In genomic region chr4:118015636-118016035, GRCm38 (mm10) we compare ENCODE assay signal across 8 mouse cellular contexts.
A peak's percentile ranks its signal among the peaks of the same experiment; 100 is the strongest.
DNase-seq lines count a peak whose midpoint lies in the region.

No protein-coding gene starts in this region.

- intact Hi-C loops in left cerebral cortex, postnatal 4 days (cut with DNase I): no loop called here

- DNase-seq in adrenal gland, adult 2 months: peak; percentile 74
- DNase-seq in adrenal gland, postnatal 4 days (ENCODE audit: low spot score in 2 of 2): no peak
- DNase-seq in left cerebral cortex, postnatal 4 days: peak; percentile 57
- no peak for DNase-seq in left cerebral cortex, adult 9 months (ENCODE audit: low spot score in 2 of 2)
- peak; percentile 73 to 79 for DNase-seq in cerebellum, postnatal 14 days
- peak; percentile 22 for DNase-seq in retina, embryonic 14.5 days (ENCODE audit: low spot score)
- no peak for DNase-seq in layer of hippocampus, adult 9-11 months
- DNase-seq in T-cell, adult 2 months (ENCODE audit: low spot score): no peak

Comparison
In these comparisons a context has a peak if more than half of its experiments do, and no peak if none do; other contexts are left out.
1. DNase-seq: peak in adrenal gland, adult 2 months (single experiment), left cerebral cortex, postnatal 4 days (single experiment), cerebellum, postnatal 14 days (2 of 2) and retina, embryonic 14.5 days (single experiment); none in adrenal gland, postnatal 4 days (0 of 2), left cerebral cortex, adult 9 months (0 of 2), layer of hippocampus, adult 9-11 months (single experiment) and T-cell, adult 2 months (single experiment).